Mouse (Mus musculus): ENCODE data around the gene Slc27a5. TPM values are rescaled to one million over a fixed set of nuclear protein-coding genes. Genes with fewer than 3 reads are reported as not detected.

Gene Slc27a5
- polyA plus RNA-seq, 1 experiment from 2014 or later: 0.37 TPM

DNA sequence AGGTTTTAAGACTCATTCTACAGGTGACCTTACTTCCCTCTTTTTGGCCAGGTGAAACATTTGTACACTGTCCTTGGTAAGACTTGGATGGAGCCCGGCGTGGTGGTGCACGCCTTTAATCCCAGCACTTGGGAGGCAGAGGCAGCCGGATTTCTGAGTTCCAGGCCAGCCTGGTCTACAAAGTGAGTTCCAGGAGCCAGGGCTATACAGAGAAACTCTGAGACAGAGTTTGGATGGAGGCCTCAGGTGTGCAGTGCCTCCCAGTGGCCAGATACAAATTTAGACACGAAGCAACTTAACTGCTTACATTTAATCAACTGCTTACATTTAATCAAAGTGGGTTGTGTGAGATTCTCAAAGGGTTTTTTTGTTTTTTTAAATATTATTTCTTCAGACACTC, 33.1 kb upstream of the Slc27a5 start:
- Histone ChIP-seq H3K4me2 (ENCODE audit: low read depth, low read length) (no peak overlapping the region), H3K36me3 (ENCODE audit: control insufficient read depth, insufficient read depth, low read length) (peaks cover 72% of the 10 kb centered on the region), H3K9me3 (ENCODE audit: control insufficient read depth, low read length) (no peaks in the 10 kb centered on the region), H3K4me1 (ENCODE audit: control insufficient read depth, insufficient read depth, low read length) (peaks cover 20% of the 10 kb centered on the region), H3K27ac (ENCODE audit: low read depth, low read length) (no peak overlapping the region), H3K27me3 (ENCODE audit: control insufficient read depth, insufficient read depth, low read length) (no peaks in the 10 kb centered on the region), H3K9ac (replicated peaks; ENCODE audit: low read depth, low read length) (no peak overlapping the region), H3K4me3 (ENCODE audit: low read depth, low read length) (no peak overlapping the region)
- WGBS: 80% methylated on average over 5 of the region's 5 CpGs
- no peak for ATAC-seq (ENCODE audit: low read depth)

DNA sequence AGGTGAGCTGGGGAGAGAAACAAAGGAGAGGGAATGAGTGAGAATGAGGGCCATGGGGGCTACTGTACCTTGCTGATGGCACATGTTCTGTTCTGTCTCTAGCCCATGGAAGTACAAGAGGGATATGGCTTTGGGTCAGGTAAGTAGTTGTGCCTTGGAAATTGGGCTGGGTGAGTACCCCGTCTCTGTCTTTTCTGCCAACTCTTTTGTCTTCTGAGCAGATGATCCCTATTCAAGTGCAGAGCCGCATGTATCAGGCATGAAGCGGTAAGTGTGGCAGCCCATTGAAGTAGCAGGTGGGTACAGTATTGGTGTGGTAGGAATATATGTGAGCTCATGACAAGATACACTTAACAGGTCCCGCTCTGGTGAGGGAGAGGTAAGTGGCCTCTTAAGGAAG, 31.0 kb upstream of the Slc27a5 start:
- WGBS: 92% methylated on average over 4 of the region's 4 CpGs
- no peak overlapping the region for H3K9ac ChIP-seq (replicated peaks; ENCODE audit: low read depth, low read length)
- no peaks in the 10 kb centered on the region for H3K9me3 ChIP-seq (ENCODE audit: control insufficient read depth, low read length)
- ATAC-seq (ENCODE audit: low read depth): no peak
- H3K4me2 ChIP-seq (ENCODE audit: low read depth, low read length): no peak overlapping the region
- H3K4me1 ChIP-seq (ENCODE audit: control insufficient read depth, insufficient read depth, low read length): peaks cover 26% of the 10 kb centered on the region
- H3K27me3 ChIP-seq (ENCODE audit: control insufficient read depth, insufficient read depth, low read length): no peaks in the 10 kb centered on the region
- peaks cover 63% of the 10 kb centered on the region for H3K36me3 ChIP-seq (ENCODE audit: control insufficient read depth, insufficient read depth, low read length)
- no peak overlapping the region for H3K4me3 ChIP-seq (ENCODE audit: low read depth, low read length)
- no peak overlapping the region for H3K27ac ChIP-seq (ENCODE audit: low read depth, low read length)

DNA sequence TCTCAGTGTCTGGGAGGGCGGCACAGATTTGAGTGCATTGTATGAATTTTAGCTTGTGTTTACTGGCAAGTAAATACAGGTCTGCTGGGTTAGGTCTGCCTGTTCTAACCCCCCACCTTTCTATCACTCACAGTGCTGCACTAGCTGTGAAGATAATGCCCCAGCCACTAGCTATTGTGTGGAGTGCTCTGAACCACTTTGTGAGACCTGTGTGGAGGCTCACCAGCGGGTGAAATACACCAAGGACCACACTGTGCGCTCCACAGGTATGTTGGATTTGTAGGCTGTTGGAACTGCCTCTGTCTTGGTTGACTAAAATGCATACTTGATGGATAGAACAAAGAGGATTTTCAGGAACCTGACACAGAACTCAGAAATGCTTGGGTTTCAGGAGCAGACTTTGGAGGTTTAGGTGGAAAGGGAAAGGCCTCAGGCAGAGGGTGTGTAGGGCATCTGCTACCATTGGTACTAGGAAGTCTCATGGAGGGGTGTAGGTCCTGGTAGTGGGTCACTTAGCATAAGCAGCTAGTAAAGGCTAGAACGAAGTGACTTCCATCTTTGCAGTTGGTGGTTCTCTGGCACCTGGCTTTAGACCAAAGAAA, 27.6 kb upstream of the Slc27a5 start:
- no peaks in the 10 kb centered on the region for H3K27me3 ChIP-seq (ENCODE audit: control insufficient read depth, insufficient read depth, low read length)
- H3K9ac ChIP-seq (replicated peaks; ENCODE audit: low read depth, low read length): peak overlapping the region; percentile 93
- peak overlapping the region; percentile 87 for H3K4me2 ChIP-seq (ENCODE audit: low read depth, low read length)
- H3K4me1 ChIP-seq (ENCODE audit: control insufficient read depth, insufficient read depth, low read length): peaks cover 18% of the 10 kb centered on the region
- peaks cover 47% of the 10 kb centered on the region for H3K36me3 ChIP-seq (ENCODE audit: control insufficient read depth, insufficient read depth, low read length)
- no peak overlapping the region for H3K27ac ChIP-seq (ENCODE audit: low read depth, low read length)
- 30% methylated on average over 4 of the region's 4 CpGs for WGBS
- no peaks in the 10 kb centered on the region for H3K9me3 ChIP-seq (ENCODE audit: control insufficient read depth, low read length)
- H3K4me3 ChIP-seq (ENCODE audit: low read depth, low read length): peak overlapping the region; percentile 74
- ATAC-seq (ENCODE audit: low read depth): no peak

DNA sequence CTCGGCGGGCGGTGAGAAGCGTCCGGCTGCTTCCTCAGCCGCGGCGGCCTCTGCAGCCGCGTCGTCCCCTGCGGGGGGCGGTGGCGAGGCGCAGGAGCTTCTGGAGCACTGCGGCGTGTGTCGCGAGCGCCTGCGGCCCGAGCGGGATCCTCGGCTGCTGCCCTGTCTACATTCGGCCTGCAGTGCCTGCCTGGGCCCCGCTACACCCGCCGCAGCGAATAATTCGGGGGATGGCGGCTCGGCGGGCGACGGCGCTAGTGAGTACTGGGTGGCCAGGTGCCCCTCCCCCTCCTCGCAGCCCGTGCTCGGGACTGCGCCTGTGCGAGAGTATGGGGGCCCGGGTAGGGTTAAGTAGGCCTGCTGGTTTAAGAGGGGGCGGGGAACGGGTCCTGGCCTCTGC, 26.8 kb upstream of the Slc27a5 start:
- Histone ChIP-seq H3K36me3 (ENCODE audit: control insufficient read depth, insufficient read depth, low read length) (peaks cover 38% of the 10 kb centered on the region), H3K4me2 (ENCODE audit: low read depth, low read length) (peak overlapping the region; percentile 87), H3K27me3 (ENCODE audit: control insufficient read depth, insufficient read depth, low read length) (no peaks in the 10 kb centered on the region), H3K9ac (replicated peaks; ENCODE audit: low read depth, low read length) (peak overlapping the region; percentile 93), H3K4me3 (ENCODE audit: low read depth, low read length) (peak overlapping the region; percentile 74), H3K27ac (ENCODE audit: low read depth, low read length) (peak overlapping the region; percentile 98), H3K4me1 (ENCODE audit: control insufficient read depth, insufficient read depth, low read length) (peaks cover 18% of the 10 kb centered on the region), H3K9me3 (ENCODE audit: control insufficient read depth, low read length) (no peaks in the 10 kb centered on the region)
- WGBS: under 1% methylated on average over 36 of the region's 44 CpGs
- ATAC-seq (ENCODE audit: low read depth): peak; percentile 64

DNA sequence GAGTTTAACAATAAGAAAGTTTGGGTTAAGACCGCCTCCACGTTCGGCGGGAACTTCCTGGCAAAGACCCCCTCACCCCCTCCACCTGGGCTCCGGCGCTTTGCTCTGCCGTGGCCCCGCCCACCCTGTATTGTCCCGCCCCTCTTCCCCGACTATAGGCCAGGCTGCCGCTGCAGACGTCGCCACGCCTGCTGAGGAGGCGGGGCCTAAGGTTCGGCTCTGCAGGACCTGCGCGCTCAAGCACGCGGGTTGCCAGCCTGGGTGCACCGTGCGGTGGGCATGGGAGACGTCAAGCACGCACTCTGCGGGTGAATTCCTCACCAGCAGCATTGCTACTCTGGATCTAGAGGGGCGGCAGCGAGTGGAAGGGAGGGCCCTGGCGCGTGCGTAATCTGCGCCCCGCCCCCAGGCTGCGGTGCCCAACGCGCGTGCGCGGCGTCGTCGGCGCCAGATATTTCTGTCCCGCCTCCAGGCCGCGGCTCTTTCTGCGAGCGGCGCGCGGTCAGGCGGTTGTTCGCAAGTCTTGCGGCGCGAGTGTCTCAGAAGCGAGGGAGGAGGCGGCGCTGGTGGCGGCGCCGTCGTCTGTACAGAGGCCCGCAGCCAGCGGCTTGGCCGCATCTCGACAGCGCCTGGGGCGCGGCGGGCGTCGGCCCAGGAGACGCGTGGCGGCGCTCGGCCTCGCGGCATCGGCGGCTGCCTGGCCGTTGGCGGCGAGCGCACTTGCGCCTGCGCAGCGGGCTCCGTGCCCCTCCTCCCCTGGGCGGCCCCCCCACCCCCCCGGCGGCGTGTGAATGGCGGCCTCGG, 26.1 kb upstream of the Slc27a5 start:
- Histone ChIP-seq H3K4me1 (ENCODE audit: control insufficient read depth, insufficient read depth, low read length) (peaks cover 18% of the 10 kb centered on the region), H3K36me3 (ENCODE audit: control insufficient read depth, insufficient read depth, low read length) (peaks cover 32% of the 10 kb centered on the region), H3K27ac (ENCODE audit: low read depth, low read length) (peak overlapping the region; percentile 98), H3K9me3 (ENCODE audit: control insufficient read depth, low read length) (no peaks in the 10 kb centered on the region), H3K4me2 (ENCODE audit: low read depth, low read length) (peak overlapping the region; percentile 87), H3K4me3 (ENCODE audit: low read depth, low read length) (peak overlapping the region; percentile 74), H3K9ac (replicated peaks; ENCODE audit: low read depth, low read length) (peak overlapping the region; percentile 93), H3K27me3 (ENCODE audit: control insufficient read depth, insufficient read depth, low read length) (no peaks in the 10 kb centered on the region)
- whole genome bisulfite sequencing: under 1% methylated on average over 88 of the region's 95 CpGs
- ATAC-seq (ENCODE audit: low read depth): peak; percentile 88

DNA sequence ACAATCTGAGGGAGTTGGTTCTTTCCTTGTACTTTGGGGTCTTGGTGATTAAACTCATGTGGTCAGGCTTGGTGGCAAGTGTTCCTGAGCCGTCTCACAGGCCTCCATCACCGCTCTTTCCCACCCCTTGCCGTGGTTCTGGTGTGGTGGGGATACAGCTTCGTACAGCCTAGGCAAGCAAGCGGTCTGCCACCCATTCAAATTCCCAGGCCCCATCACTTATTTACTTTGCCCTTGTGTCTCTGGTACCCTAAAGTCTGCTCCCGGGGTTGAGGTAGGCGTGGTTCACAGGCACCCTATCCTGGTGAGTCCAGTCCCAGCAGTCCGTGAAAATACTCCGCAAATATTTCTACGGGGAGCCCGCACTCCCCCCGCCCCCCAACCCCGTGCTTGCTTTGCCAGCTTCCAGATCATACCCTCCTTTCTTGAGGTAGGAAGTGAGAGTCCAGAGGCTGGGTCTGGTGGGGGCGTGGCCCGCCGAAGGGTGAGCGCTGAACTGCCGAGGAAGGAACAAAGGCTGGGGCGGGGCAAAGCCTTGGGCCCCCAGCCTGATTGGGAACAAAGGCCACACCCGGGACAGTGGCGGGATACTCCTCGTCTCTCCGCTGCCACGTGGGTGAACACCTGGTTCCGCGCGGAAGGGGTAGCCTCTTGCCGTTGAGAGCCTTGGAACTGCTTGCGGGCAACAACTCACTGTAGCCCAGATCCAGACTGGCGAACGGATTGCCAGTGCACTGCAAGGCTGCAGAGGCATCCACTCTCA, 25.0 kb upstream of the Slc27a5 start:
- H3K27me3 ChIP-seq (ENCODE audit: control insufficient read depth, insufficient read depth, low read length): no peaks in the 10 kb centered on the region
- WGBS: 4% methylated on average over 31 of the region's 31 CpGs
- H3K4me1 ChIP-seq (ENCODE audit: control insufficient read depth, insufficient read depth, low read length): peaks cover 18% of the 10 kb centered on the region
- H3K9me3 ChIP-seq (ENCODE audit: control insufficient read depth, low read length): no peaks in the 10 kb centered on the region
- peak overlapping the region; percentile 98 for H3K27ac ChIP-seq (ENCODE audit: low read depth, low read length)
- H3K4me2 ChIP-seq (ENCODE audit: low read depth, low read length): peak overlapping the region; percentile 87
- H3K36me3 ChIP-seq (ENCODE audit: control insufficient read depth, insufficient read depth, low read length): peaks cover 20% of the 10 kb centered on the region
- ATAC-seq (ENCODE audit: low read depth): peak; percentile 23
- H3K9ac ChIP-seq (replicated peaks; ENCODE audit: low read depth, low read length): peak overlapping the region; percentile 93
- peak overlapping the region; percentile 74 for H3K4me3 ChIP-seq (ENCODE audit: low read depth, low read length)

DNA sequence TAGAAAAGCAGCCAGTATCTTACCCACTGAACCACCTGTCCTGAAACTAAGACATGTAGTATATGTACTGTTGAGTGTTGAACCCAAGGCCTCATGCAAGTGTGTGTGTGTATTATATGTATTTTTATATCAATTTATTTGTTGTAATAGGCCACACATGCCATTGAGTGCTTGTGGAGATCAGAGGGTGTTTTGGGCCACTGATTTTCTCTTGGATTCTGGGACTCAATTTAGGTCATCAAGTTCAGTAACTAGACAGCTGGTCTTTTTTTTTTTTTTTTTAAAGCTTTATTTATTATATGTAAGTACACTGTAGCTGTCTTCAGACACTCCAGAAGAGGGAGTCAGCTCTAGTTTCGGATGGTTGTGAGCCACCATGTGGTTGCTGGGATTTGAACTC, 17.2 kb upstream of the Slc27a5 start:
- Histone ChIP-seq H3K36me3 (ENCODE audit: control insufficient read depth, insufficient read depth, low read length) (no peaks in the 10 kb centered on the region), H3K4me3 (ENCODE audit: low read depth, low read length) (no peak overlapping the region), H3K27ac (ENCODE audit: low read depth, low read length) (no peak overlapping the region), H3K9ac (replicated peaks; ENCODE audit: low read depth, low read length) (no peak overlapping the region), H3K27me3 (ENCODE audit: control insufficient read depth, insufficient read depth, low read length) (no peaks in the 10 kb centered on the region), H3K4me2 (ENCODE audit: low read depth, low read length) (no peak overlapping the region), H3K4me1 (ENCODE audit: control insufficient read depth, insufficient read depth, low read length) (peaks cover 5% of the 10 kb centered on the region; the same call in 1 of the 2 replicates), H3K9me3 (ENCODE audit: control insufficient read depth, low read length) (no peaks in the 10 kb centered on the region)
- WGBS: 84% methylated on average over 1 of the region's 1 CpGs
- no peak for ATAC-seq (ENCODE audit: low read depth)

DNA sequence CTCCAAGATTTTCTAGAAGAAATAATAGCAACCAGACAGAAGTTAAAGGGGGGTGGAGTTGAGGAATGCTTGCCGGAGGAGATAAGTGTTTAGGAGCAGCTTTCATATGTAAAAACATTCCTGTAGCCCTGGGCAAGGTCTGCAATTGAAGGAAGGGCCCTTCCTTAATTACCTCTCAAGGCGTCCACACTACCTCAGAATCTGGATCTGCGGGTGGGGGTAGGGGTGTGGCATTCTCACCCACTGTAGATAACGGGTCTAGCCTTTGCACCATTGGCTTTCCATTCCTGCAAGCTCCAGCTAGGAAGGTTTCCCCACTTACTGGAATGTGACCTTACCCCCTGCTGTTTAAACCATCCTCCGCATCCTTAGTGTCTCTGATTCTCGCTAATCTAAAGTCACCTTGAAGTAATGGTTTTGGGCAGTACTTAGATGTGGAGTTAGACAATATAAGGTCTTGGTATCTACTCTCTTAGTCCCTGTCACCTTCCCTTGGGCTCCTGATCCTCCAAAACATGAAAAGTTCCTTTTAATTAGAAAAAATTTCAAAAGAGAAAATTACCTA, 16.4 kb upstream of the Slc27a5 start:
- no peak overlapping the region for H3K4me3 ChIP-seq (ENCODE audit: low read depth, low read length)
- H3K36me3 ChIP-seq (ENCODE audit: control insufficient read depth, insufficient read depth, low read length): no peaks in the 10 kb centered on the region
- no peak overlapping the region for H3K27ac ChIP-seq (ENCODE audit: low read depth, low read length)
- no peaks in the 10 kb centered on the region for H3K27me3 ChIP-seq (ENCODE audit: control insufficient read depth, insufficient read depth, low read length)
- H3K9ac ChIP-seq (replicated peaks; ENCODE audit: low read depth, low read length): no peak overlapping the region
- H3K4me1 ChIP-seq (ENCODE audit: control insufficient read depth, insufficient read depth, low read length): peaks cover 6% of the 10 kb centered on the region; the same call in 1 of the 2 replicates
- 36% methylated on average over 6 of the region's 6 CpGs for WGBS
- H3K4me2 ChIP-seq (ENCODE audit: low read depth, low read length): no peak overlapping the region
- no peaks in the 10 kb centered on the region for H3K9me3 ChIP-seq (ENCODE audit: control insufficient read depth, low read length)
- ATAC-seq (ENCODE audit: low read depth): no peak

Data from neural tube, embryonic 14.5 days (tissue).